Mouse (Mus musculus) embryo, embryonic 9.5 days (tissue): Measurements from ENCODE around the gene Asxl1.
A peak's percentile ranks its signal among the peaks of the same experiment; 100 is the strongest.

ENCODE experiments used
- DNase-seq: peaks from one replicate; pipeline ENCODE4 v3.0.0-alpha.2; 2017; ENCODE audit errors: extremely low spot score

The Asxl1 gene

GRCm38 (mm10) chr2:153412563-153412962 lies 66.9 kb downstream of the Asxl1 start:
- no peak for DNase-seq

GRCm38 (mm10) chr2:153414607-153415006 lies 69.0 kb downstream of the Asxl1 start:
- peak; percentile 41 for DNase-seq

GRCm38 (mm10) chr2:153417841-153418240 lies 72.2 kb downstream of the Asxl1 start:
- no peak for DNase-seq

GRCm38 (mm10) chr2:153418381-153418780 lies 72.8 kb downstream of the Asxl1 start:
- DNase-seq: no peak

- DNase-seq: no peak
Observed at GRCm38 (mm10) chr2:153421233-153421632, 75.6 kb downstream of the Asxl1 start.

- no peak for DNase-seq
Observed at GRCm38 (mm10) chr2:153422051-153422450, 76.4 kb downstream of the Asxl1 start.

GRCm38 (mm10) chr2:153423113-153423512 lies 77.5 kb downstream of the Asxl1 start:
- no peak for DNase-seq

GRCm38 (mm10) chr2:153424557-153424956 lies 78.9 kb downstream of the Asxl1 start:
- DNase-seq: no peak

GRCm38 (mm10) chr2:153425124-153425844 lies 79.7 kb downstream of the Asxl1 start:
- DNase-seq: no peak

- DNase-seq: peak; percentile 38
Observed at GRCm38 (mm10) chr2:153425998-153426670, 80.5 kb downstream of the Asxl1 start.

GRCm38 (mm10) chr2:153426931-153427330 lies 81.3 kb downstream of the Asxl1 start:
- peak; percentile 53 for DNase-seq

GRCm38 (mm10) chr2:153428485-153428884 lies 82.9 kb downstream of the Asxl1 start:
- no peak for DNase-seq

- no peak for DNase-seq
Observed at GRCm38 (mm10) chr2:153430571-153430970, 84.9 kb downstream of the Asxl1 start.

GRCm38 (mm10) chr2:153432492-153432891 lies 86.9 kb downstream of the Asxl1 start:
- DNase-seq: no peak

GRCm38 (mm10) chr2:153433859-153434258 lies 88.2 kb downstream of the Asxl1 start:
- DNase-seq: no peak

GRCm38 (mm10) chr2:153434880-153435831 lies 89.5 kb downstream of the Asxl1 start:
- DNase-seq: peak; percentile 55

- peak; percentile 41 for DNase-seq
Observed at GRCm38 (mm10) chr2:153436641-153437305, 91.1 kb downstream of the Asxl1 start.

GRCm38 (mm10) chr2:153437306-153437659 lies 91.7 kb downstream of the Asxl1 start:
- DNase-seq: no peak

- no peak for DNase-seq
Observed at GRCm38 (mm10) chr2:153440755-153441154, 95.1 kb downstream of the Asxl1 start.

GRCm38 (mm10) chr2:153441228-153441627 lies 95.6 kb downstream of the Asxl1 start:
- no peak for DNase-seq

- DNase-seq: peak; percentile 43
Observed at GRCm38 (mm10) chr2:153442720-153443119, 97.1 kb downstream of the Asxl1 start.
